Mouse (Mus musculus) limb, embryonic 14.5 days (tissue): ENCODE results near the gene Olfr1219. TPM values are rescaled to one million over a fixed set of nuclear protein-coding genes. Genes with fewer than 3 reads are reported as not detected.

Experiments used
- ATAC-seq: fragments of 200-750 bp; cut with Nextera tagmentation; 2 replicates; pipeline ENCODE4 v1.8.0; 2017; ENCODE audit warnings: low read depth, moderate number of reproducible peaks, moderate TSS enrichment; ENCODE audit not compliant: low FRiP score
- DNase-seq: peaks from one replicate; pipeline ENCODE4 v3.0.0-alpha.2; 2015; ENCODE audit warnings: low spot score
- H3K27ac ChIP-seq: fragments of 300-500 bp; sonication (generic); replicated peaks from 2 replicates; pipeline ENCODE4 v1.5.1; 2014; ENCODE audit warnings: low read depth, mild to moderate bottlenecking, low read length, moderate library complexity, mixed read lengths
- H3K27me3 ChIP-seq: fragments of 300-500 bp; sonication (generic); 2 replicates; pipeline ENCODE4 v1.6.1; 2014; ENCODE audit warnings: low read length, mixed read lengths; ENCODE audit not compliant: control insufficient read depth, insufficient read depth
- H3K36me3 ChIP-seq: fragments of 300-500 bp; sonication (generic); 2 replicates; pipeline ENCODE4 v1.6.1; 2014; ENCODE audit warnings: mild to moderate bottlenecking, low read length, moderate library complexity, mixed read lengths; ENCODE audit not compliant: control insufficient read depth, insufficient read depth
- H3K4me1 ChIP-seq: fragments of 300-500 bp; sonication (generic); 2 replicates; pipeline ENCODE4 v1.6.1; 2014; ENCODE audit warnings: antibody characterized with exemption, low read length, mixed read lengths; ENCODE audit not compliant: control insufficient read depth, insufficient read depth
- H3K4me2 ChIP-seq: fragments of 300-500 bp; sonication (generic); replicated peaks from 2 replicates; pipeline ENCODE4 v1.6.1; 2014; ENCODE audit warnings: low read depth, mild to moderate bottlenecking, low read length, moderate library complexity; ENCODE audit not compliant: severe bottlenecking
- H3K4me3 ChIP-seq: fragments of 300-500 bp; sonication (generic); replicated peaks from 2 replicates; pipeline ENCODE4 v1.5.1; 2014; ENCODE audit warnings: low read length
- H3K9ac ChIP-seq: fragments of 300-500 bp; sonication (generic); 2 replicates; pipeline ENCODE4 v1.6.1; 2014; ENCODE audit warnings: mild to moderate bottlenecking, low read depth, low read length, moderate library complexity; ENCODE audit not compliant: severe bottlenecking
- H3K9me3 ChIP-seq: fragments of 300-500 bp; sonication (generic); 2 replicates; pipeline ENCODE4 v1.6.1; 2016; ENCODE audit warnings: low read length; ENCODE audit not compliant: control insufficient read depth
- POLR2A ChIP-seq: fragments of 200-500 bp; IDR thresholded peaks from 2 replicates; pipeline ENCODE4 v1.8.0; 2012; ENCODE audit warnings: inconsistent platforms, mild to moderate bottlenecking, moderate library complexity, borderline replicate concordance; ENCODE audit not compliant: insufficient read depth, insufficient read length; ENCODE audit errors: extremely low read depth
- WGBS: fragments of 180-500 bp; shearing (Covaris S2); extraction: QIAGEN DNeasy Blood & Tissue Kit; methylation state at CpG from one replicate; pipeline ENCODE4 v1.1.7; 2014; 5-methylcytosine and 5-hydroxymethylcytosine counted together
- polyA plus RNA-seq, 2 experiments: library from polyadenylated mRNA; depleted of rRNA in 1 of 2; stranded (reverse) in 1 of 2; unstranded in 1 of 2; fragments of >200 nt; fragmentation: Nextera tagmentation in 1 of 2; extraction: Ambion mirVana in 1 of 2; gene quantifications; 2 replicates each; pipeline versions ENCODE4 v1.2.1 to v1.2.3; 2012 to 2014

Olfr1219 gene
- polyA plus RNA-seq, 2 experiments: not detected

GRCm38 (mm10) chr2:89081487-89081886, 1.8 kb downstream of the Olfr1219 start:
- no peak overlapping the region for H3K9ac ChIP-seq
- H3K36me3 ChIP-seq: no peaks in the 10 kb centered on the region
- H3K4me3 ChIP-seq: no peak overlapping the region
- H3K27ac ChIP-seq: no peak overlapping the region
- DNase-seq (no peak), ATAC-seq (no peak)
- no peaks in the 10 kb centered on the region for H3K4me1 ChIP-seq
- TF ChIP-seq POLR2A: no peak
- no peak overlapping the region for H3K4me2 ChIP-seq
- H3K9me3 ChIP-seq: no peaks in the 10 kb centered on the region
- H3K27me3 ChIP-seq: no peaks in the 10 kb centered on the region

GRCm38 (mm10) chr2:89061087-89061486, 22.2 kb downstream of the Olfr1219 start, which contains the start of gene Olfr1218:
Olfr1218 (minus strand) TSS chr2:89061187.
- Histone ChIP-seq H3K4me2 (no peak within 1 kb of the TSS), H3K27me3 (no peaks in the 10 kb centered on the region), H3K27ac (no peak within 1 kb of the TSS), H3K4me3 (no peak within 1 kb of the TSS), H3K9me3 (no peaks in the 10 kb centered on the region), H3K36me3 (no peaks in the 10 kb centered on the region), H3K4me1 (no peaks in the 10 kb centered on the region), H3K9ac (no peak within 1 kb of the TSS)
- DNase-seq: no peak
- TF ChIP-seq POLR2A: no peak
- ATAC-seq: no peak

GRCm38 (mm10) chr2:89031965-89032364, 51.3 kb downstream of the Olfr1219 start, which contains the start of gene Olfr1217:
Olfr1217 (minus strand) TSS chr2:89032065.
- ATAC-seq (no peak), DNase-seq (no peak)
- Histone ChIP-seq H3K4me1 (no peaks in the 10 kb centered on the region), H3K9ac (no peak within 1 kb of the TSS), H3K4me2 (no peak within 1 kb of the TSS), H3K4me3 (no peak within 1 kb of the TSS), H3K27ac (no peak within 1 kb of the TSS), H3K27me3 (no peaks in the 10 kb centered on the region), H3K9me3 (no peaks in the 10 kb centered on the region), H3K36me3 (no peaks in the 10 kb centered on the region)
- TF ChIP-seq POLR2A: no peak
- 60% methylated on average over 2 of the region's 2 CpGs for WGBS

Other genes with a start within 250 kb of the Olfr1219 start
- not detected in 2 replicates for gene Olfr1204, start 234.2 kb downstream of the Olfr1219 start, polyA plus RNA-seq (2012; rRNA removed)
- gene Olfr1204, start 234.2 kb downstream of the Olfr1219 start, polyA plus RNA-seq (2014; fragmentation: Nextera tagmentation; extraction: Ambion mirVana): not detected in 2 replicates
- not detected in 2 replicates for gene Olfr1206, start 220.3 kb downstream of the Olfr1219 start, polyA plus RNA-seq (2012; rRNA removed)
- gene Olfr1206, start 220.3 kb downstream of the Olfr1219 start, polyA plus RNA-seq (2014; fragmentation: Nextera tagmentation; extraction: Ambion mirVana): not detected in 2 replicates
- not detected in 2 replicates for gene Olfr1208, start 181.2 kb downstream of the Olfr1219 start, polyA plus RNA-seq (2012; rRNA removed)
- not detected in 2 replicates for gene Olfr1208, start 181.2 kb downstream of the Olfr1219 start, polyA plus RNA-seq (2014; fragmentation: Nextera tagmentation; extraction: Ambion mirVana)
- gene Olfr1209, start 168.4 kb downstream of the Olfr1219 start, polyA plus RNA-seq (2012; rRNA removed): not detected in 2 replicates
- not detected in 2 replicates for gene Olfr1209, start 168.4 kb downstream of the Olfr1219 start, polyA plus RNA-seq (2014; fragmentation: Nextera tagmentation; extraction: Ambion mirVana)
- gene Olfr1211, start 145.4 kb downstream of the Olfr1219 start, polyA plus RNA-seq (2012; rRNA removed): not detected in 2 replicates
- gene Olfr1211, start 145.4 kb downstream of the Olfr1219 start, polyA plus RNA-seq (2014; fragmentation: Nextera tagmentation; extraction: Ambion mirVana): not detected in 2 replicates
- not detected in 2 replicates for gene Olfr1212, start 129.5 kb downstream of the Olfr1219 start, polyA plus RNA-seq (2012; rRNA removed)
- gene Olfr1212, start 129.5 kb downstream of the Olfr1219 start, polyA plus RNA-seq (2014; fragmentation: Nextera tagmentation; extraction: Ambion mirVana): not detected in 2 replicates
- not detected in 2 replicates for gene Gm13762, start 103.2 kb downstream of the Olfr1219 start, polyA plus RNA-seq (2012; rRNA removed)
- gene Gm13762, start 103.2 kb downstream of the Olfr1219 start, polyA plus RNA-seq (2014; fragmentation: Nextera tagmentation; extraction: Ambion mirVana): not detected in 2 replicates
- gene Olfr1214, start 90.9 kb downstream of the Olfr1219 start, polyA plus RNA-seq (2012; rRNA removed): not detected in 2 replicates
- not detected in 2 replicates for gene Olfr1214, start 90.9 kb downstream of the Olfr1219 start, polyA plus RNA-seq (2014; fragmentation: Nextera tagmentation; extraction: Ambion mirVana)
- gene Olfr1215, start 76.5 kb downstream of the Olfr1219 start, polyA plus RNA-seq (2012; rRNA removed): not detected in 2 replicates
- not detected in 2 replicates for gene Olfr1215, start 76.5 kb downstream of the Olfr1219 start, polyA plus RNA-seq (2014; fragmentation: Nextera tagmentation; extraction: Ambion mirVana)
- not detected in 2 replicates for gene Olfr1216, start 65.2 kb downstream of the Olfr1219 start, polyA plus RNA-seq (2012; rRNA removed)
- not detected in 2 replicates for gene Olfr1216, start 65.2 kb downstream of the Olfr1219 start, polyA plus RNA-seq (2014; fragmentation: Nextera tagmentation; extraction: Ambion mirVana)
- not detected in 2 replicates for gene Olfr1217, start 51.4 kb downstream of the Olfr1219 start, polyA plus RNA-seq (2012; rRNA removed)
- not detected in 2 replicates for gene Olfr1217, start 51.4 kb downstream of the Olfr1219 start, polyA plus RNA-seq (2014; fragmentation: Nextera tagmentation; extraction: Ambion mirVana)
- not detected in 2 replicates for gene Olfr1218, start 22.3 kb downstream of the Olfr1219 start, polyA plus RNA-seq (2012; rRNA removed)
- gene Olfr1218, start 22.3 kb downstream of the Olfr1219 start, polyA plus RNA-seq (2014; fragmentation: Nextera tagmentation; extraction: Ambion mirVana): not detected in 2 replicates
- gene Olfr1220, start 23.3 kb upstream of the Olfr1219 start, polyA plus RNA-seq (2012; rRNA removed): not detected in 2 replicates
- gene Olfr1220, start 23.3 kb upstream of the Olfr1219 start, polyA plus RNA-seq (2014; fragmentation: Nextera tagmentation; extraction: Ambion mirVana): not detected in 2 replicates
- gene Olfr1221, start 33.8 kb upstream of the Olfr1219 start, polyA plus RNA-seq (2012; rRNA removed): not detected in 2 replicates
- not detected in 2 replicates for gene Olfr1221, start 33.8 kb upstream of the Olfr1219 start, polyA plus RNA-seq (2014; fragmentation: Nextera tagmentation; extraction: Ambion mirVana)
- not detected in 2 replicates for gene Olfr1222, start 49.5 kb upstream of the Olfr1219 start, polyA plus RNA-seq (2012; rRNA removed)
- gene Olfr1222, start 49.5 kb upstream of the Olfr1219 start, polyA plus RNA-seq (2014; fragmentation: Nextera tagmentation; extraction: Ambion mirVana): not detected in 2 replicates
- not detected in 2 replicates for gene Olfr1223, start 68.0 kb upstream of the Olfr1219 start, polyA plus RNA-seq (2012; rRNA removed)
- gene Olfr1223, start 68.0 kb upstream of the Olfr1219 start, polyA plus RNA-seq (2014; fragmentation: Nextera tagmentation; extraction: Ambion mirVana): not detected in 2 replicates
- not detected in 2 replicates for gene Olfr1224-ps1, start 80.6 kb upstream of the Olfr1219 start, polyA plus RNA-seq (2012; rRNA removed)
- gene Olfr1224-ps1, start 80.6 kb upstream of the Olfr1219 start, polyA plus RNA-seq (2014; fragmentation: Nextera tagmentation; extraction: Ambion mirVana): not detected in 2 replicates
- not detected in 2 replicates for gene Olfr1225, start 91.2 kb upstream of the Olfr1219 start, polyA plus RNA-seq (2012; rRNA removed)
- not detected in 2 replicates for gene Olfr1225, start 91.2 kb upstream of the Olfr1219 start, polyA plus RNA-seq (2014; fragmentation: Nextera tagmentation; extraction: Ambion mirVana)
- gene Olfr1226, start 116.5 kb upstream of the Olfr1219 start, polyA plus RNA-seq (2012; rRNA removed): not detected in 2 replicates
- gene Olfr1226, start 116.5 kb upstream of the Olfr1219 start, polyA plus RNA-seq (2014; fragmentation: Nextera tagmentation; extraction: Ambion mirVana): not detected in 2 replicates
- gene Olfr1228, start 170.5 kb upstream of the Olfr1219 start, polyA plus RNA-seq (2012; rRNA removed): not detected in 2 replicates
- gene Olfr1228, start 170.5 kb upstream of the Olfr1219 start, polyA plus RNA-seq (2014; fragmentation: Nextera tagmentation; extraction: Ambion mirVana): not detected in 2 replicates
- gene Olfr1229, start 204.5 kb upstream of the Olfr1219 start, polyA plus RNA-seq (2012; rRNA removed): not detected in 2 replicates
- gene Olfr1229, start 204.5 kb upstream of the Olfr1219 start, polyA plus RNA-seq (2014; fragmentation: Nextera tagmentation; extraction: Ambion mirVana): not detected in 2 replicates
- gene Olfr1230, start 213.8 kb upstream of the Olfr1219 start, polyA plus RNA-seq (2012; rRNA removed): not detected in 2 replicates
- not detected in 2 replicates for gene Olfr1230, start 213.8 kb upstream of the Olfr1219 start, polyA plus RNA-seq (2014; fragmentation: Nextera tagmentation; extraction: Ambion mirVana)
- gene Olfr1231, start 223.6 kb upstream of the Olfr1219 start, polyA plus RNA-seq (2012; rRNA removed): not detected in 2 replicates
- not detected in 2 replicates for gene Olfr1231, start 223.6 kb upstream of the Olfr1219 start, polyA plus RNA-seq (2014; fragmentation: Nextera tagmentation; extraction: Ambion mirVana)
- gene Olfr1232, start 246.2 kb upstream of the Olfr1219 start, polyA plus RNA-seq (2012; rRNA removed): not detected in 2 replicates
- not detected in 2 replicates for gene Olfr1232, start 246.2 kb upstream of the Olfr1219 start, polyA plus RNA-seq (2014; fragmentation: Nextera tagmentation; extraction: Ambion mirVana)